Mouse (Mus musculus) naive thymus-derived CD4-positive, alpha-beta T cell, adult 2 months (primary cell): ENCODE data around the gene Timeless.
"Not testable (repeated sequence)": the region's sequence is repeated elsewhere in the genome, so short reads cannot be mapped to it uniquely, and the experiment has no call there.

Experiments
- DNase-seq: peaks from one replicate; pipeline ENCODE4 v3.0.0-alpha.2; 2011; ENCODE audit warnings: low read depth

Timeless gene

DNA sequence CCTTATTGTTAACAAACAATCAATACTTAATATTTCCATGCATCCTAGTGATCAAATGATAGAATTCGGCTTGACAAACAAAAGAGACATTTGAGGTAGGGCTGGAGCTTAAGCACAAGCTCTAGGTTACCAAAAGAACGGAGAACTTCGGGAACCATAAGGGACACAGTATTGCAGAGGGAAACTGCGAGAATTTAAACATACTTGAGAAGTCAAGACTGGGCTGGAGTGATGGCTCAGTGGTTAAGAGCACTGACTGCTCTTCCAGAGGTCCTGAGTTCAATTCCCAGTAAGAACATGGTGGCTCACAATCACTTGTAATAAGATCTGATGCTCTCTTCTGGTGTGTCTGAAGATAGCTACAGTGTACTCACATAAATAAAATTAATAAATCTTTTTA is 17.8 kb upstream of the Timeless start:
- not testable (repeated sequence) for DNase-seq

DNA sequence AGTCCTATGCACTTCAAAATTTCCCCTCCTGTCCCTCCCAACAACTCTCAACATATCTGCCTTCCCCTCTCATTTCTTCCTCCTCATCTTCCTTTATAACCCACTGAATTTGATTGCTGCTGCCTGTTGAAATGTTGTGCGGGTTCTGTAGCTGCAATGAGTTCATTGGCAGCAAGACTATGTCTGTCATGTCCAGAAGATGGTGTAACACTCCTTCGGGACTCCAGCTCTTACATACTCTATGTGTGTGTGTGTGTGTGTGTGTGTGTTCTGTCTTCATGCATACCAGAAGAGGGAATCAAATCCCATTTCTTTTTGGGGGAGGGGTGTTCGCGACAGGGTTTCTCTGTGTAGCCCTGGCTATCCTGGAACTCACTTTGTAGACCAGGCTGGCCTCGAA is 16.9 kb upstream of the Timeless start:
- DNase-seq = no peak

DNA sequence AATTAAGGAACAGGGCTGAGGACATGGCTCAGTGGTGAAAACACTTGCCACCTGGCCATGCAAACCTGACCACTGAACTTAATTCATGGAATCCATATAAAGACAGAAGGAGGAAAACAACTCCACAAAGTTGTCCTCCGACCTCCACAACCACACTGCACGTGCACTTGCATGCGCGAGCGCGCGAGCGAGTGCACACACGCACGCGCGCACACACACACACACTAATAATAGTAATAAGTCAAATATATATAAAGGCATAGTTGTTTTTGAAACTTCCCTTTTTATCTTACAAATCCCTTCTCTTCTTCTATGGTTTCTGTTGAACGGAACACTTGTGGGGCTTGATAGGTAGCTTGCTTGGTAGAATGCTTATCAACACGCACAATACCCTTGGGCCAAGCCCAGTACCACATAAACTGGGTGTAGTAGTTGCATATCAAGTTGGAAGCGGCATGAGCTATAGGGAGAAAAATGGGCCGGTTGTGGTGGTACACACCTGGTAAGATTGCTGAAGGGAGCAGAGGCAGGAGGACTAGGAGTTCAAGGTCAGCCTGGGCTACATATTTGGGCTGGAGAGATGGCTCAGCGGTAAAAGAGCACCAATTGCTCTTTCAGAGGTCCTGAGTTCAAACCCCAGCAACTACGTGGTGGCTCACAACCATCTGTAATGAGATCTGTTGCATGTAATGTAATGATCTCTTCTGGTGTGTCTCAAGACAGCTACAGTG is 13.3 kb upstream of the Timeless start:
- DNase-seq = no peak

DNA sequence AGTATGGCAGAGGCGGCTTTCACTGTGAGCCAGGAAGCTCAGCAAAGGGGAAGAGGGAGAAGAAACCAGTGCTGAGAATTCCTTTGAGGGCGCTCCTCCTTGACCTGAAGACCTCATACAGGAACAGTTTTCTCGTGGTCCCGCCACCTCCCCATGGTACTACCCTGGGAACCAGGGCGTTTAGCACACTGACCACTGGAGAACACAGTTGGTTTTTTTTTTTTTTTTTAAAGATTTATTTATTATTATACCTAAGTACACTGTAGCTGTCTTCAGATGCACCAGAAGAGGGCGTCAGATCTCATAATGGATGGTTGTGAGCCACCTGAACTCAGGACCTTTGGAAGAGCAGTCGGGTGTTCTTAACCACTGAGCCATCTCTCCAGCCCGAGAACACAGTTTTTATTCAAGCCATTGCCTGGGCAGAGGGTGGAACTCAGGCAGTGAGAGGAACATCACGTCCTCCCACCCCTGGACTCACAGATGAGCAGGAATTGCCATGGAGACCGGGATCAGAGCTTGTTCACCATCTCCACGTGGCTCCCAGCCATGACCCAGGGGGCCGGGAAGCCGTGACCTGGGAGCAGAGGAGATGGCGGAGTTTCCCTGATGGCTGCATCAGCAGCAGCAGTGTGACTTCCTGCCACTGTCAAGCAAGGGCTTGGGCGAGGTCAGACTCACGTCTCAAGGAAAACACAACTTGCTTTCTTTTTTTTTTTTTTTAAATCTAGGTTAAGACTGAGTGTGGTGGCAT is 10.2 kb upstream of the Timeless start:
- DNase-seq = peak; percentile 61

DNA sequence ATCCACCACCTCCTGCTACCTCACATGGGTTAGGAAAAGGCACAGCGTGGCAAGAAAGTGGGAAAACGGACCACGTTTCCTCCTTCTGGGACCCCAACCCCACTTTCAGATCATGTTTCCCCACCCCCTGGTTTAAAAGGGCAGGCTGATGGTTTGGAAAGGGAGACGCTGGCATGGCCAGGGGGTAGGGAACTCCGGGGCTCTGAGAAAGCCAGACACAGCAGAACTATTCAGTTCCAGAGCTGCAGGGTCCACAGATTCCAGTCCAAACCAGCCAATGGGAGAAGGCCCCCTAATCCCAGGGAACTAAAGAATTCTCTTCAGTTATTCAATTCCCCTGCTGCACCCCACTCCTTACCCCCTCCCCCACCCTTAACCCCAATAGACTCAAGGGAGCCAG is 6.8 kb upstream of the Timeless start:
- DNase-seq = no peak

DNA sequence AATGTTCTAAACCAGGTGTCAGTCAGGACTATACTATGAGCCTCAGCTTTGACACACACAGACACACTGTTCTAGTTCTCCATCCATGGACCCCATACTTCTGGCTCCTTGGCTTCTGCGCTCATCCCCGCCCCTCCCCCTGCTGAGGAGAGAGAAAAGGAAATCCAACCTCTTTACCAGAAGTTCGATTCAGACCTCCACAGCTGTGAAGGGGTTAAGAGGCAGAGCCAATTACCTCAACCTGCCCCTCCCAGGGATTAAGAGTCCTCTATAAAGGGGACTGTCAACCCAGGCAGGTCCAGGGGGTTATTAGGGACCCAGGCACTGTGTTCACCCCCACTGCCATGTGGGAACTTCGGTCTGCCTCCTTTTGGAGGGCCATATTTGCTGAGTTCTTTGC is 6.3 kb upstream of the Timeless start, which contains the start of gene Mip:
TSS of gene Mip (plus strand) at position 301 of the 400 bp plus-strand sequence.
- DNase-seq = no peak

DNA sequence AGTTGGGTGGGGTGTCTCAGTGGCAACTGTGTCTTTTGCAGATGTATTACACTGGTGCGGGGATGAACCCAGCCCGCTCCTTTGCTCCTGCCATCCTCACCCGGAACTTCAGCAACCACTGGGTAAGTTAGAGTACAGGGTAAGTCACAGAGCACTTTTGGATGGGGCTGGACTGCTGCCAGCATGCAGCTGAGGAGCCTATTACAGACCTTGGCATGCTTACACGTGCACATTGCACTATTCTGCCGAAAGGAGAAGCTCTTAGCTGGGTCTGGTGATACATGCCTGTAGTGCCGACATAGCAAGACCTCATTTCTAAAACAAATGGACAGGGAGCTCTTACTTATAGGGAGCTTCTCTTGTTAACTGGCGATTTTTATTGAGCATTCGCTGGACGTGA is 4.3 kb upstream of the Timeless start:
- no peak for DNase-seq

DNA sequence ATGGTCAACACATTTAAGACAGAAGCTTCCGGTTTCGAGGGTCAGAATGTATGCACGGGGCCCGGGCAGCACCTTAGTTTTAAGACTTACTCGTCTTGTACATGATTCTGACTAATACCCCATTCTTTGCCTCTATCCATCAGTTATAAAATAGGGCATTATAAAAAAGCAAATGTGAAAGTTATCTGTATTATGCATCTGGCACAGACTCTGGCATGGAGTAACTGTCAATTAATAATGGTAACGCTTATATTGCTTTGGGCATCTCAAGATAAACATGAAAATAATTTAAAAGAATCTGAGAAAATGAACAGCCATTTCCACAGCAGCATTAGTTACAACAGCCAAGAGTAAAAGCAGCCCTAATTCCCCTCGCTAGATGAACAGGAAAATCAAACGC is 3.9 kb upstream of the Timeless start:
- DNase-seq = no peak

DNA sequence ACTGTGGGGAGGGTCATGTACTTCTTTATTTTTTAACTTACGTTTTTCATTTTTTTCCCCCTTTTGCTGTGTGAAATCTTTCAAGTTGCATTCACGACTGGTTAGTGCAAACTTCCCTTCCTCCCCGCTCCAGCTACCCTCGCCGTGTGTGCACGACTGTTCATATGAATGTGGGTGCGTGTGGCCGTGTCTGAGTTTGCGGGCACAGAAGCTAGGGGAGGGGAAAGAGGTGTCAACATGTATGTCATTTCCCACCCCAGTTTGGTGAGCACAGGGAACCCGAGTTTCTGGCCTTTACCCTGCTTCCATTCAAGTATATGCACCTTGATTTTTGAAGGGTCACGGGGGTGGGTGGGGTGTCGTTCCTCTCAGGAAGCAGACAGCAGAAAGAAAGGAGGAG is 1.3 kb upstream of the Timeless start:
- DNase-seq = peak; percentile 60

DNA sequence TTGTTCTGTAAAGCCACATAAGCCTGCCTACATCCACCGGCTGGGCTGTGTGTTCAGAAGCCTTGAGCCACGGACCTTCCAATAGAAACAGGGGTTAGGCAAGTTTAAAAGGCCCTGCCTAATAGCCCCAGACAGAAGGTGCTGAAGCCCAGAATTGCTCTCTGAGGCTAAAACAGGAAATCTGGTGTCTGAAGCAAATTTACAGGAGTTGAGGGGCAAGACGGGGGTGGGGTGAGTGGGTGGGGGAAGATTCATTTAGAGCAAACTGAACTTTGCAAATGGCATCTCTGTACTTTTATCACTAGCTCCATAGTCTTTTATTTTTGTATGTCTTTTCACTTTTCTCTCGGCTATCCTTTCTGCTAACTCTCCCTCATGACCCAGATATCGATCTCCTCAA is 719 bp upstream of the Timeless start:
- DNase-seq = no peak

DNA sequence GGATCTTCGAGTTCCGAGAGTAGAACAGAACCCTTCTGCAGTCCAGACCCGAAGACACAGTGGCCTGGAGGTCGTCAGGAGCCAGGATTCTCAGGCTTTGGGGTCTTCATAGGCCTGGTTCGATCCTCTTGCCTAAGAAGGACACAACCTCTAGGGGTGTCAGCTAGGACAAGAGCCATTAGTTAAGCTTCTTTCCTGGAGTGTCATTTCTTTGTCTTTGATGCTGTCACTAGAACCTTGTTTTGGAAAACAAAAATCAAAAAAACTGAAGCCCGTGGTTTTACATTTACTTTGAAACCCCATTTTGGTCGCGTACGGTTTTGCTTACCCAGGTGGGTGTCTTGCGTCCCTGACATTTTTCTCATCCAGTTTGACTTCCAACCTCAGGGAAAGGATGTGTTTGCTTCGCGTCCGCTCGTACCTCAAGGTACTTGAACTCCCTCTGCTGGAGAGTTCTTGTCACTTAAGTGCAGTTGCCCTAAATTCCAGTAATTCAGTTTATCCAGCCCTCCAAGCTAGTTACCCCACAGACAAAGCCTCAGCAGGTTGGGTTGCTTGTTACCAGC is 638 bp downstream of the Timeless start:
- DNase-seq = peak; percentile 88

DNA sequence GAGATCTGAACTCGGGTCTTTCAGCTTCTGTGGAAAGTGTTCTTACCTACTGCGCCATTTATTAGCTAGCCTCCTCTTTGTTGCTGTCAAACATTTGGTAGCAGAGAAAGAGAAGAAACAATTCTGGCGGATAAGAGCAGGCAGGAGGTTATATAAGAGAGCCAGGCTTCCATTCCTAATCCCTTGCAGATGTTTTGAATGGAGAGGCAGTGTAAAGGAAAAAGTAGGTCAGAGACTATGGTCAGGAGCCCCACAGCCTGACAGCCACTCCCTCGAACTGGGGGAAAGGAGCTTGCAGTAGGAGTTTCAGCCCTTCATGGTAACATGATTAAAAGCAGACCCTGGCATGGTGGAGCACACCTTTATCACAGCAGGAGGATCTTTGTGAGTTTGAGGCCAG is 4.5 kb downstream of the Timeless start:
- DNase-seq = no peak

DNA sequence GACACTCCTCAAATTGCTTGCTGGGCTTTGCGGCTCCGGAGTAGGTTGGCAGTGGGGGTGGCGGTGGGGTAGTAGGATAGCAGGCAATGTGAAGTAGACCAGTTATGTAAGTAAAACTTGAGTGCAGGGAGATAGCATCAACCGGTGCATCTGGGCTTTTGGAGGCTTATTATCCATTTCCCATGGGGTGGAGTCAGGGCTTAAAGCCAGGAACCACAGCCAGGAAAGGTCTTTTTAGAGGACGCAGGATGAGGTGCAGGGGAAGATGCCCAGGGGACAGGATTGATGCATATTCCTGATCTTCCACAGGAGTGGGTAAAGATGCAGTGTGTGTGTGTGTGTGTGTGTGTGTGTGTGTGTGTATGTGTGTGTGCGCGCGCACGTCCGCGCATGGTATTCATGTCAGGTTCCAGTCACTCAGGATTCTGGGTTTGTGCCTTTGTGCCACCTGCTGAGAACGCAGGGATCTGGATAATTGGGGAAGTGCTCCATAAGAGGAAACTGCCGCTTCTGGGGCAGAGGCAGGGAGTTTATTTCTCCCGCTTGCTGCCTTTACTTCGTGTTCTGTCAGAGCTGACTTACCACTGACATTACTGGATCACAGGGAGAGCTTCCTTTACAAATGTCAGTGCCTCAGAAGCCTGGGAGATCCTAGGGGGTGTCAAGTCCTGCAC is 6.1 kb downstream of the Timeless start:
- no peak for DNase-seq

DNA sequence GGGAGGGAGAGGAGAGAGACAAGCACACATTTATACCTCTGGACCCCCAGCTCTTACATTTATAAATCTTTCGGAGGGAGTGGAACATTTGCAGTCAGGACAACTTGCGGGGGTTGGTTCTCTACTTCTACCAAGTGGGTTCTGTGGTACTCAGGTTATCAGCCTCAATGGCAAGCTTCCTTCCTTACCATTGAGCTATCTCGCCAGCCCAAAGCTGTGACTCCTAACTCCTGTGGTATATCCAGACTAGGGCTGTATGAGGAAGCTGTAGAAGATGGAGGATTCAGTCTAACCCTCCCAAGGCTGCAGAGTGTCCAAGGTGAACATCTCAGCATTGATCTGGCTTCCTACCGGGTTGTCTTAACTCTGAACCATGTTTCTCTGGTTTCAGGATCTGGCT is 7.3 kb downstream of the Timeless start:
- DNase-seq = no peak

DNA sequence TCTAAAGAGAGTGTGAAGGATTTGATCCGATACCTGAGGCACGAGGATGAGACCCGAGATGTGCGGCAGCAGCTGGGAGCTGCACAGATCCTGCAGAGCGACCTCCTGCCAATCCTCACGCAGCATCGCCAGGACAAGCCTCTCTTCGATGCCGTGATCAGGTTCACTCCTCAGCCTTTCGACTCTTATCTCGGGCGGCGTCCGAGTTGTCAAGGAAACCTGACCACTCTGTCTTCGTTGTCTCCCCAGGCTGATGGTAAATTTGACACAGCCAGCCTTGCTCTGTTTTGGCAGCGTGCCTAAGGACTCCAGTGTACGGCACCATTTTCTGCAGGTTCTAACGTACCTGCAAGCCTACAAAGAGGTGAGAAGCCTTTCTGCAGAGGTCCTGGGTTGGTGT is 8.3 kb downstream of the Timeless start:
- no peak for DNase-seq

DNA sequence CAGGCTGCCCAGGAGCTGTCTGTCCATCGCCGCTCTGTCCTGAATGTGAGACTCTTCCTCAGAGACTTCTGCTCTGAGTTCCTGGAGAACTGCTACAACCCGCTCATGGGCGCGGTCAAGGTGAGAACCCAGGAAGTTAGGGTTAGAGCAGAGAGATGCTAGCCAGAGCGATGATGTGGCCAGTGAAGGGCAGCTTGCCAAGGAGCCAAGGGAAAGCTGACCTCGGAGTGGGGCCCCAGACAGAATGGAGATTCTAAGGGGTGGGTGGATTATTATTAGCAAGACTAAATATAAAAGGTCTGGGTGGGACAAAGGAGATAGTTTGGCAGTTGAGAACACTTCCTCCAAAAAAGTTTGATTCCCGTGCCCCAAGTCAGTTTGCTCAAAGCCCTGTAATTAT is 11.4 kb downstream of the Timeless start:
- no peak for DNase-seq

DNA sequence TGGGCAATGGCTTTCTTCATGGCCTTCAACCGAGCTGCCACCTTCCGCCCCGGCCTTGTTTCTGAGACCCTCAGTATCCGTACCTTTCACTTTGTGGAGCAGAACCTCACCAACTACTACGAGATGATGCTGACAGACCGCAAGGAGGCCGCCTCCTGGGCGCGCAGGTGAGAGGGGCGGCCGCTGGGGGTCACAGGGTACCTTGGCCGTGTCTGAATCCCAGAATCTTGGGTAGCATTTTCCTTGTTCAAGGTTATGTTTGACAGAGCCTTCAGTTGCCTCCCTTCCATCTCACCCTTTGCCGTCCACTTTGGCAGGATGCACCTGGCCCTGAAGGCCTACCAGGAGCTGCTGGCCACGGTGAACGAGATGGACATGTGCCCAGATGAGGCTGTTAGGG is 12.3 kb downstream of the Timeless start:
- DNase-seq = no peak

DNA sequence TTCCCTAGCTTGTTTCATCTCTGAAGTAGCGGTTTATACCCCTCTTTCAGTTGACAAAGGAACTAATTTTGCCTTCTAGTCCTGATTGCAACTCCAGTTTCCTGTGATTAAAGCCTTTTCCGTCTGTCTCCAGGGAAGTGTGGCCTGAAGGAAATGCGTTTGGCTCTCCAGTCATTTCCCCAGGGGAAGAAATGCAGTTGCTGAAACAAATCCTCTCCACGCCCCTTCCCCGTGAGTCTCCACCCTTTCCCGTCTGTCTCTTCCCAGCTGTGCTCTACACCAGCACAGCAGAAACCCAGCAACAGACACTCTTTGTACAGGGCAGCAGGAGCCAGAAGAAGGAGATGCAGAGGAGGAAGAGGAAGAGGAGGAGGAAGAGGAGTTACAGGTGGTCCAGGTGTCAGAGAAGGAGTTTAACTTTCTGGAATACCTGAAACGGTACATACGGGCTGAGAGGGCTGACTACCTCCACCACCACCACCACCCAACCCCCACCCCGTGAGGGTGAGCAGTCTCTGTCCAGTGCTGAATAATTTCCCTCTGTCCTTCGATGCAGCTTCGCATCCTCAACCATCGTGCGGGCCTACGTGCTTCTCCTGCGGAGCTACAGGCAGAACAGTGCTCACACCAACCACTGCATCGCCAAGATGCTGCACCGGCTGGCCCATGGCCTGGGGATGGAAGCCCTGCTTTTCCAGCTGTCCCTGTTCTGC is 15.3 kb downstream of the Timeless start:
- DNase-seq = no peak

DNA sequence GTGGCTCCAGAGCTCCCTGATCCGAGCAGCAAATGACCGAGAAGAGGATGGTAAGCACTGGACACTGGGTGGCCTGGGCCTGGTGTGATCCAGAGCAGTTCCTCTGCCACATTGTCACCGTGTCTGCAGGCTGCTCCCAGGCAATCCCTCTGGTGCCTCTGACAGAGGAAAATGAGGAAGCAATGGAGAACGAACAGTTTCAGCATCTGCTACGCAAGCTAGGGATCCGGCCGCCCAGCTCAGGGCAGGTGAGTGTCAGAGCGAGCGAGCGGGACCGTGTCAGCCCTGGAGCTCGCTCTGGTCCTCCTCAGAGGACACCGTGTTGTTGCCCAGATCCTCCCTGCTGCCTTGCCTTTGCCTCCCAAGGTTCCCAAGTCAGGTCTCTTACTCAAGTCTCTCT is 18.7 kb downstream of the Timeless start:
- DNase-seq = no peak

DNA sequence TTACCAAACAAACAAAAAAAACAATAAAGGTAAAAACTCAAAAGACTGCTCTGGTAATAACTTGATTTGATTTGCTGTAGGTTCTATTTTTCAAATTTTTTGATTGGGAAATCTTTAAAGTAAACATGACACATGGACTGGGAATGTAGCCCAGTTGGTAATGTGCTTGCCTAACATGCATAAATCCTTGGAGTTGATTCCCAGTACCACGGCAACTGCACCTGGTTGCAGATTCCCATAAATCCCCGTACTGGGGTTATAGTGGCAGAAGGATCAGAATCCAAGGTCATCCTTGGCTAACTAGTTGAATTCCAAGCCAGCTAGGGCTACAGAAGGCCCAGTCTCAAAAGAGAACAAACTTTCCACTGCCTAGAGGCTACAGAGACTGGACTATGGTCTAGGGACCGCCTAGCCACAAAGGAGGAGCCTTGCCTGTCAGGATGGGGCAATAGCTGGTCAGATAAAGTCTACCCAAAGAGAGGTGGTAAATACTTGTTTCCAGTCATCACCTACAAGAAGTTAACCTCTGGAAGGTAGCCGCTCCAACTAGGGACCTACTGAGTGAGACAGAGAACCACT is 21.9 kb downstream of the Timeless start, which contains the start of gene Apon:
TSS of gene Apon (plus strand) at position 420 of the 579 bp plus-strand sequence.
- DNase-seq = no peak

DNA sequence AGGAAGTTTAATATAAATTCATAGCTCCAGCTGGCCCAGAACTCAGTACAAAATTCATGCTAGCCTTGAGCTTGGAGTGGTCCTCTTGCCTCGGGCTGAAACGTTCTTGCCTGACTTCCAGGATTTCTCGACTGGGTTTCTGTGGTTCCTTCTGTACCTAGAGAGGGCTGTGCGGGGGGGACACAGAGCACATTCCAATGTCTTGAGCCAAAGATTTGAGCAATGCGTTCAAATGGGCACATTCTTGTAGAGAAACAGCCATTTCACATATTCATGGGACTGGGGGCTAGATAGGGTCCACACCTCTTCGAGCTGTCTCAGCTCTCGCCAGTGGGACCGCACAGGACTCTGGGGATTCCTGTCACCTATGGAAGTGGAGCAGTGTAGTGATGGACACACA is 24.1 kb downstream of the Timeless start:
- no peak for DNase-seq

DNA sequence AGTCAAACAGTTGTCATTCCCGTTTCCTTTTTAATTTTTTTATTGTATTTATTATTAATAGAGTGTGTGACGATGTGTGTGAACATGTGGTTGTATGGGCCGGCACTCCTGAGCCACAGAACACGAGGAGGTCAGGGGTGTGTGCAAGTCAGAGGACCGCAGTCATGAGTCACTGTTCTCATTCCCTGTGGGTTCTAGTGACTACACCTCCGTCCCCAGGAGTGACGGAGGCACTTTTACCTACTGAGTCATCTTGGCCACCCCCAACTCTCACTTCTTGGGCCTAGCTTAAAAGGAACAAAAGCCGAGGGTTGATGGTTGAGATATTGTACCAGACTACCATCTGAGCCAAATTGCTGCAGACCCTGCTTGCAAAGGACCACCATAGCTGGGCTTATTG is 24.5 kb downstream of the Timeless start:
- DNase-seq = no peak
